Mouse (Mus musculus) brain, embryonic 14.5 days (tissue): ENCODE data around the gene Ifi205. TPM values are rescaled to one million over a fixed set of nuclear protein-coding genes. Genes with fewer than 3 reads are reported as not detected.
"Not testable (repeated sequence)": the region's sequence is repeated elsewhere in the genome, so short reads cannot be mapped to it uniquely, and the experiment has no call there.

ENCODE experiments used
- DNase-seq: peaks from one replicate; pipeline ENCODE4 v3.0.0-alpha.2; 2011; ENCODE audit warnings: low read depth
- CTCF ChIP-seq: fragments of 200-500 bp; IDR thresholded peaks from 2 replicates; pipeline ENCODE4 v1.5.1; 2012; ENCODE audit warnings: inconsistent platforms, mild to moderate bottlenecking, moderate library complexity, borderline replicate concordance; ENCODE audit not compliant: insufficient read depth, insufficient read length; ENCODE audit errors: extremely low read depth
- POLR2A ChIP-seq: fragments of 200-500 bp; IDR thresholded peaks from 2 replicates; pipeline ENCODE4 v1.6.1; 2012; ENCODE audit warnings: mild to moderate bottlenecking, inconsistent platforms, borderline replicate concordance; ENCODE audit not compliant: poor library complexity, insufficient read depth, insufficient read length, severe bottlenecking; ENCODE audit errors: extremely low read depth
- polyA plus RNA-seq: library from polyadenylated mRNA; depleted of rRNA; stranded (reverse); fragments of >200 nt; gene quantifications from 2 replicates; pipeline ENCODE4 v1.2.3, GENCODE M21; 2012; rRNA removed

Ifi205 gene
- polyA plus RNA-seq, 1 experiment = not detected

DNA sequence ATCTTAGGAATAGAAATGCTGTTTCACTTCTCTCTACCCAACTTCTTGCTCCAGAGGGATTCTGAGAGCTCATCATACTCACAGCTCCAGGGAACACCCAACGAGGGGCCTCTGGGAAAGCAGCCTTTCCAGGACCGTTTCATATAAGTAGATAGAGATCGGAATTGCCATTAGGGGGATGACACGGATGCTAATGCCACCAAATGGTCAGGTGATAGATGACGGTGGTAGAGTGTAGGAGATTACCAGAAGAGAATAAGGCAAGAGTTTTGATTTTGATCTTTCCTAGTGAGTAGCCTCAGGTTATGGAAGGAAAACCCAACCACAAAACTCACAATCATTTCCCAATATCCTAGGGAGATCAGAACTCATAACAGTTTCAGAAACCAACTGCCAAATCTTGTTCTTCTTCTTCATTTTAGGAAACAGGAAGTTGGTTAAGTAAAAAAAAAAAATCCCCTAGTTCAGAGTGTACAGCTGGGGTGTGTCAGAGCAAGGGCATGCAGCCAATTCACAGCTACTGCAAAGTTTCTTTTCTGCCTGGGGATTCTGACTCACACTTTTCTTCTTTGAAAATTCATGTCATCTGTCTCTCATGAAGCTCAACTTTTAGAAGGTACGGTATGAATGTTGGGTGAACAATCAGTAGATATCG lies 9.0 kb upstream of the Ifi205 start, which contains the start of gene Olfr433:
Gene Olfr433, plus strand, starts transcription at position 183 of the 655 bp plus-strand sequence.
- no peak for DNase-seq
- TF ChIP-seq POLR2A (no peak), CTCF (no peak)

DNA sequence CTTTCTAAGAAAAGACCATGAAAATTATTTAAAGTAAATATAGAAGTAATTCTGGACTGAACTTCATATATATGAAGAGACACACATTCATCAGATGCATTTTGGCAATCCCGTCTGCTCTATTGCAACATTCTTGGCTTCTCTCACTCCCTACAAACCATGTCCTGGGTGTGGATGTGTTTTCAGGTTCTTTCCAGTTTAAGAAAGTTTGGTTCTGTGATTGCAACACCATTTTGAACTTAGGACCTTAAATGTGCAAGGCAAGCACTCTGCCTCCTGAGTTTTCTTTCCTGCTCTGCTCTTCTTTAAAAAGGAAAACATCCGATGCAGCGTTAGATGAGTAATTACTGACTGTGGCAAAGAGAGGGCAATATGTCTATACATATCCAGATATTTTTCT lies 6.9 kb upstream of the Ifi205 start:
- no peak for TF ChIP-seq POLR2A
- TF ChIP-seq CTCF = no peak
- DNase-seq = no peak

DNA sequence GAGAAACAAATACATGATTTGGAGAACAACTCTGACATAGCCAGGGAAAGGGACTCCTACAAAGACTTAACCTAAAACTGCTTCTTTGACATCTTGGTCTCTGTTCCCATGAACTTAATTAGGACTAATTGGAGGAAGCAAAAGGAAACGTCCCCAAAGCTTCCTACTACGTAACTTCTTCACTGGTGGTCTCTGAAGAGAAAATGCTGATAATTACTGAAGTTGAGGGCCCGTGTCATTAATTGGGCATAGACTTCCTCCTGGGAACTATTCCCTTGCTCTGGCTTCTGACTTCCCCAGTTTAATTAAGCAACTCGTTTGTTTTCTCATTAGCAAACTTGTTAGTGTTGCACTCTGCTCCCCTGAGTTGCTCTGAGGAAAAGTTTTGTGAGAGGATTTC lies 4.2 kb upstream of the Ifi205 start:
- DNase-seq = peak; percentile 1

DNA sequence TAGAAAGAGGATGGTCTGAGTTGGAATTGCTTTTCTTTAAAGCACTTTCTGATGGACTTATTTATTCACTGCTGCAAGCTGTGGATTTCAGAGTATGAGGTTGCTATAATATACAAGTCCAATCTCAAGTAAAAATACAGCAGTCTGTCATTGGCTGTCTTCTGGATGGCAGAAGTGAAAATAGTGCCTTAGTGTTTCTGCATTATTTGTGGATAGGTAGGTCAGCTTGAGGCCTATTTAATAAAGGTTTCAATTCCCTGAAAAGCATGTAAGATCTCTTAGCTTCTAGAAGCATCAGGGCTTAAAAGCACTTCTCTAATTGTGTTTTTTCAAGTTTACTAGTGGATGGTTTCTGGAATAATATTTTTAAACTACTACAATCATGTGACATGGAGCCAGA lies 24.6 kb downstream of the Ifi205 start:
- not testable (repeated sequence) for DNase-seq

More for the DNA sequence above, 4.2 kb upstream of the Ifi205 start:
- TF ChIP-seq CTCF (no peak), POLR2A (no peak)

DNA sequence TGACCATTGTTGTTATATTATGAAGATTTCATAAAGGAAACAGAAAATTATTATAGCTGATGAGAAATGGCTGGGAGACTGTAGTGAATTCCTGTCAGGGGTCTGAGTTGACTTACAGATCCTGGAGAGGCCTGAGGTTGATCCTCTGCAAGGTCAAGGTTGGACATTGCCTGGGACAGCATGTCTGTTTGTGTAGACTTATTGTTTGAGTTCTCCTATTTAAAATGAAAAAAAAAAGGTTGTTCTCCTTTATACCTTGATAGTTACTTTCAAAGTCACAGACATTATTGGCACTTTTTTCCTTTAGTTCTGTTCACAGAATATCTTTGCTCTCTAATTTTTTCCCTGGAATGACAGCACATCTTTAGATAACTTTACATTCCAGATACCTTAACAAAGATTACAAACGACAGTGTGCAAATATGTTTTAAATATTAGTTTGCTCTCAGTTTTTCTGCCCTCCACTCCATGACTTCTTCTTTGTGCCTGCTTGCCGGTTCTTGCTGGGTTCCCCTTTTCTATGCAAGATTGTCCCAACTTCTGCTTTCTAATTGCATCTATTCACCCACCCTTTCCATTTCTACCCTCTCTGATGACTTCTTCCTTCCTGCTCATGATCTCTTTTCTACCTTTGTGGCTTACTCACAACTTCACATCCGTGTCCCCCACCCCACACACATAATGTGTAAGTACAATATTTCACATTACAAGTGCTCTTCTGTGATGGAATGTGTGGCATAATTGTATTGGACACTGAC lies 27.1 kb downstream of the Ifi205 start:
- not testable (repeated sequence) for DNase-seq

DNA sequence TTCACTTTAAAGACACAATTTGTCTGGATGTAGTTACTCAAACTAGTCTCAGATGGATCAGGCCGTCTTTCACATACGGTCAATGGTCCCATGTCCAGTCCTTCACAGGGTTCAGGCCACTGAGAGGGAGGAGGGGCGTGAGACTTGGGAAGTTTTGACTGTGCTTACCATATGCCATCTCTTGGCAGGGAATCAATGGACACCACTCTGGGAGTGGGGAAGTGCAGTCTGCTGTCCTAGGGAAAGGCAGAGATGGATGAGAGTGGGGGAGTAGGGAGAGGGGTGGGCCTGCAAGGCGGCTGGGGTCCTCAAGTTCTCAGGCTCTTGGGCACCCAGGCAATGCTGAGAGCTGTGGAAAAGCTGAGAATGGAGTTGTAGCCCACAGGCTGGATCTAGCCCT lies 36.6 kb downstream of the Ifi205 start:
- no peak for DNase-seq

DNA sequence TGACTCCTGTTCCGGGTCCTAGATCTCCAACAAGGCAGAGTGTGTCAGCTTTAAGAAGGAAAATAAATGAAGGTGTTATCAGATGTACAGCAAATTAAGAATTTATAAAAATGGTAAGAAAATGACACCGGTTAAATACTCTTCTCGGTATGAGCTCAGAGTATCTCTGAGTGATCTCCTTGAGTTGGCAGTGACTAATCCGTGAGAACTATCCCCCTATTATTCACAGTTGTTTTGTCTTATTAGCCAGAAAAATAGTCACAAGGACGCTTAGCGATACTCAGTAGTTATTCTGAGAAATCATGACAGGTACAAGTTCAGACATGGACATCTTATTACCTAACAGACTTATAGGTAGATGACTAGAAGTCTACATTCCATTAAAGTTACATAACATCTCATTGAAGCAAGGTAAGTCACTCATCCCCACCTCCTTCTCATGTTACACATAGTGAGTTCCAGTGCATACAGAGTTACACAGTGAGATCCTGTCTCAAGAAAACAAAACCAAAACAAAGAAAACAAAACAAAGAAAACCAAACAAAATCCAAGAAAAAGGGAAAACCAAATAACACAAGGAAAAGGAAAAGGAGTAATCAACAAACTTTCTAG lies 48.8 kb downstream of the Ifi205 start, which contains the start of gene Ifi202b:
Gene Ifi202b, minus strand, starts transcription at position 51 of the 612 bp plus-strand sequence.
- not testable (repeated sequence) for DNase-seq

More for the DNA sequence above, 36.6 kb downstream of the Ifi205 start:
- TF ChIP-seq POLR2A (no peak), CTCF (no peak)

DNA sequence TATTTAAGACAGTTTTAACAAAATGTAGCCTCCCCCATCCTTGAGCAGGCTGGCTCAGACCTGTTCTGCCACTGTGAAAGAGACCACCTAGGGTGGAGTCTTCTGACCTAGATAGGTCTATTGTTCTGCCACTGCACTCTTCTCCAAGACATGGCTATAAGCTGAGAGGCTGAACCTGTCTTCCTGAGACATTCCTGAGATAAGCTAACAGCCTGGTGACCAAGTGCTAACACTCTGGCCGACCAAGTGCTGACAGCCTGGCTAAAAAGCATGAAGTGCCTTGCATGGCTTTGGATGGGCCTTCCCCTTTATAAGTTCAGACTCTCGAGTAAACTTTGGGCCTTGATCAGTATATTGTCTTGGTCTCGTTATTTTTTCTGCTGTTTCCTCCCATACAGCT lies 50.6 kb downstream of the Ifi205 start:
- not testable (repeated sequence) for DNase-seq

DNA sequence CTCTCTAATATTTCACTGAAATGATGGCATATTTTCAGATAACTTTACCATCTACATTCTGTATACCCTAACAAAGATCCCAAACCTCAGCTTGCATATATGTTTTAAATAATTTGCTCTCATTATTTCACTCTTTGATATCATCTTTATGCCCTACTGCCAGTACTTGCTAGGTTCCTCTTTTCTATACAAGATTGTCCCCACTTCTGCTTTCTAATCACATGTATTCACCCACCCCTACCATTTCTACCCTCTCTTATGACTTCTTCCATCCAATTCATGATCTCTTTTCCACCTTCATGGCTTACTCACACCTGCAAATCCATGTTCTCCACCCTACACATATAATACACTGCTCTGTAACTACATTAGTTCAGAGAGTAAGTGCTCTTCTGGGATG lies 54.0 kb downstream of the Ifi205 start:
- TF ChIP-seq POLR2A (no peak), CTCF (no peak)
- no peak for DNase-seq

DNA sequence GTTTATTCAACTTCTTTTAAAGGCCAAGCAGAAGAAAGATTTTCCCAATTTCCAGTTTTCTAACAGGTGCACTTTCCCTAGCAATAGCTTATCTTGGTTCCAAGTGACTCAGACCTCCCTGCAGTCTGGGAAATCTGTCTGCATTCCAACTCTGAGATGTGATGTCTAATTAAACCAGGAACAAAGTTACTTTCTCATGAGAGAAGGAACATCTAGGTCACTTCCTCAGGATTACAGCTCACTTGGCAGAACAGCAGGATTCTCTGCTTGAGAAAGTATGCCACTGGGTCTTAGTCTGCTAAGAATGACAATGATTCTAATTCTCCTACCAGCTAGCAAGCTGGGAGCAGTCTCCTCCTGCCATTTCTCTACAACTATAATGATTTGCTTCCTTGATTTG lies 58.5 kb downstream of the Ifi205 start:
- DNase-seq = no peak
- TF ChIP-seq CTCF (no peak), POLR2A (no peak)

Other genes with a start within 250 kb of the Ifi205 start
- 0.11 and 0.23 TPM in 2 replicates for gene Ifi211, start 118.8 kb downstream of the Ifi205 start, polyA plus RNA-seq
- gene Mndal, start 89.3 kb downstream of the Ifi205 start, polyA plus RNA-seq = 0.71 and 0.86 TPM in 2 replicates
- gene Ifi203, start 89.1 kb downstream of the Ifi205 start, polyA plus RNA-seq = 0.47 and 0.57 TPM in 2 replicates
- gene Ifi202b, start 49.1 kb downstream of the Ifi205 start, polyA plus RNA-seq = 0.05 and 0.10 TPM in 2 replicates
- 0.04 TPM in 1 of 2 replicates, not detected in the other for gene Olfr433, start 8.9 kb upstream of the Ifi205 start, polyA plus RNA-seq
- not detected in 2 replicates for gene Olfr432, start 17.4 kb upstream of the Ifi205 start, polyA plus RNA-seq
- gene Olfr430, start 34.8 kb upstream of the Ifi205 start, polyA plus RNA-seq = not detected in 2 replicates
- gene Olfr429, start 52.5 kb upstream of the Ifi205 start, polyA plus RNA-seq = not detected in 2 replicates
- gene Olfr427, start 65.1 kb upstream of the Ifi205 start, polyA plus RNA-seq = not detected in 2 replicates
- not detected in 2 replicates for gene Olfr231, start 89.4 kb upstream of the Ifi205 start, polyA plus RNA-seq
- gene Olfr424, start 99.7 kb upstream of the Ifi205 start, polyA plus RNA-seq = not detected in 2 replicates
- gene Olfr420, start 123.8 kb upstream of the Ifi205 start, polyA plus RNA-seq = not detected in 2 replicates
- 0.03 and 0.11 TPM in 2 replicates for gene Spta1, start 141.0 kb upstream of the Ifi205 start, polyA plus RNA-seq
- not detected in 2 replicates for gene Olfr419, start 220.3 kb upstream of the Ifi205 start, polyA plus RNA-seq